Mouse (Mus musculus) neural tube, embryonic 12.5 days (tissue): Measurements from ENCODE around the gene Pkp1. TPM values are rescaled to one million over a fixed set of nuclear protein-coding genes. Genes with fewer than 3 reads are reported as not detected.

ENCODE experiments used
- ATAC-seq: fragments of 200-750 bp; cut with Nextera tagmentation; 2 replicates; pipeline ENCODE4 v1.8.0; 2017; ENCODE audit warnings: low read depth, mild to moderate bottlenecking, moderate TSS enrichment, moderate library complexity; ENCODE audit not compliant: low FRiP score
- H3K27ac ChIP-seq: fragments of 300-500 bp; sonication (generic); 2 replicates; pipeline ENCODE4 v1.5.1; 2016
- H3K27me3 ChIP-seq: fragments of 300-500 bp; sonication (generic); replicated peaks from 2 replicates; pipeline ENCODE4 v1.6.1; 2016; ENCODE audit warnings: mild to moderate bottlenecking
- H3K36me3 ChIP-seq: fragments of 300-500 bp; sonication (generic); 2 replicates; pipeline ENCODE4 v1.6.1; 2016; ENCODE audit warnings: mild to moderate bottlenecking
- H3K4me1 ChIP-seq: fragments of 300-500 bp; sonication (generic); 2 replicates; pipeline ENCODE4 v1.6.1; 2016
- H3K4me2 ChIP-seq: fragments of 300-500 bp; sonication (generic); replicated peaks from 2 replicates; pipeline ENCODE4 v1.6.1; 2016; ENCODE audit warnings: mild to moderate bottlenecking
- H3K4me3 ChIP-seq: fragments of 300-500 bp; sonication (generic); 2 replicates; pipeline ENCODE4 v1.5.1; 2016
- H3K9ac ChIP-seq: fragments of 300-500 bp; sonication (generic); 2 replicates; pipeline ENCODE4 v1.6.1; 2016; ENCODE audit warnings: mild to moderate bottlenecking
- H3K9me3 ChIP-seq: fragments of 300-500 bp; sonication (generic); 2 replicates; pipeline ENCODE4 v1.6.1; 2016; ENCODE audit warnings: mild to moderate bottlenecking
- WGBS: fragments of 180-500 bp; shearing (Covaris S2); methylation state at CpG from one replicate; pipeline ENCODE4 v1.1.7; 2016; 5-methylcytosine and 5-hydroxymethylcytosine counted together
- polyA plus RNA-seq: library from polyadenylated mRNA; unstranded; fragments of >200 nt; fragmentation: Nextera tagmentation; extraction: Ambion mirVana; gene quantifications from 2 replicates; pipeline ENCODE4 v1.2.1, GENCODE M21; 2016

Pkp1 gene
- polyA plus RNA-seq: 0.11 and 0.25 TPM in 2 replicates

DNA sequence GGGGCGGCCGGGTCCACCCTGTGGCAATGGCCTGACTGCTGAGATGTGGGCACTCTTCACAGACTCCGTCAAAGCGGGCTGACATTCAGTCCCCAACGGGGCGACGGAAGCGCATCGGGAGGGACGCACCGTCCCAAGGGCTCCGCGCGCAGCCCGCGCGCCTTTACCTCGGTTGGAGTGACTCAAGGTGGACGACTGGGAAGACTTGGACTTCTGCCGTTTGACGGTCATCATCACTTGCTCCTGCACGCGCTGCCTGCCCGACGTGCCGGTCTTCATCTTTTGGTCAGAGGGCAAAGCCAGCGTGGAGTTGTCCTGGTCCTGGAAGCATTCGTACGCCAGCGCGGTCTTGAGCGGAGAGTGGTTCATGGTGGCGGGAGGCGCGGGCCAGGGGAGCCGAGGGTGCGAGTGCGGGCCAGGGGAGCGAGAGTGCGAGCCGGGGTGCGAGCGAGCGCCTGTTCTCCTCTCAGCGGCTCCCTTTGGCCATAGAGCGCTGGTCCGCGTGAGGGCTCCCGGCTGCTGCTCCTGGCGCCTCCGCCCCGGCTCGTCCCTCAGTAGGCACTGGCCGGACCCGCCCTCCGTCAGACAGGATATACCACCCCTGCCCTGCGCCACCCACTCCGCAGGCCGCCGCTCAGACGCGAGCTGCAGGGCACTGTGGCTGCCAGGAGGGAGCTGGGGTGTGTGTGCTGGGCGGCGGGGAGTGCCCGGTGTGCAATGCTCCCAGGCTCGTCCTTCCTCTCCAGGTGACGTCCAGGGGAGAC lies at the start of gene Pkp1:
Gene Pkp1 (minus strand): TSS at position 564 of the 764 bp plus-strand sequence.
- WGBS: under 1% methylated on average over 67 of the region's 67 CpGs
- H3K27ac ChIP-seq: no peak within 1 kb of the TSS
- no peaks in the 10 kb centered on the region for H3K36me3 ChIP-seq
- H3K4me1 ChIP-seq: peaks cover 9% of the 10 kb centered on the region; the same call in 1 of the 2 replicates
- H3K4me3 ChIP-seq: peak within 1 kb of the TSS; percentile 22
- H3K27me3 ChIP-seq: peaks cover 80% of the 10 kb centered on the region
- H3K9ac ChIP-seq: no peak within 1 kb of the TSS
- peak; percentile 48; the same call in 1 of the 2 replicates for ATAC-seq
- peak within 1 kb of the TSS; percentile 53 for H3K4me2 ChIP-seq
- no peaks in the 10 kb centered on the region for H3K9me3 ChIP-seq

DNA sequence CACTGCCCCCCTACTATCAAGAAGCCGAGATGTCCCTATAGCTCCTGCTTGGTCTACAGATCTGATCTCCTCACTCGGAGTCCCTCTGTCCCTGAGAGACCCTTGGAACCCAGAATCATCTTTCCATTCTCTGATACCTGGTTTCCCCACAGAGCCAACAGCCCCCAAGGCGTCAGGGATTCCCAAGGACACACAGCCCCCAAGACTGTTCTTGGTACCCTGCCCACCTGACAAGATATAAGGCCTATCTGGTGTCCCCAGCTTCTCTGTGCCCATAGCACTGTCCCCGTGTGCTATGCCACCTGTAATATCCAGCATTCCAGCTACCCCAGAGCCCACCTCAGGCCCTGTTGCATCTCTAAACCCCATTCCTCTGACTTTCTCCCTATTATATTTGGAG lies 48.7 kb upstream of the Pkp1 start:
- WGBS: 81% methylated on average over 4 of the region's 4 CpGs
- H3K4me3 ChIP-seq: no peak overlapping the region

DNA sequence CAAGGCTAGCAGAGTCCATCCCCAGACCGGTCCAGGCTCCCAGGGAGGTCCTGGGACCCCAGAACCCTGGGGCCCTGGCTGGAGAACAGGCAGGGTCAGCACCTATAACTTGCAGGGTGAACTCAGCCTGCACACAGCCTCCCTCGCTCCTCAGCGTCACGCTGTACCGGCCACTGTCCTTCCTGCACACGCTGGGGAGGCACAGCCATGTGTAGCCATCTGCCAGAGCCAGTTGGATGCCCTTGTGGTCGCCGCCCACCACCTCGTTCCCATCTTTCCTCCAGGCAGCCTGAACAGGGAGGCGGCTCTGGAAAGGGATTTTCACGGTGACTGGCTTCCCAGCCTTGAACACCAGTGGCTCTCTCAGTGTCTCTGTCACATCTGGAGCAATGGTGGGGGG lies 45.6 kb upstream of the Pkp1 start:
- H3K4me1 ChIP-seq: no peaks in the 10 kb centered on the region
- H3K9ac ChIP-seq: no peak overlapping the region
- H3K4me3 ChIP-seq: no peak overlapping the region
- WGBS: 73% methylated on average over 11 of the region's 11 CpGs
- H3K4me2 ChIP-seq: no peak overlapping the region
- no peak for ATAC-seq
- no peaks in the 10 kb centered on the region for H3K27me3 ChIP-seq
- no peak overlapping the region for H3K27ac ChIP-seq
- H3K9me3 ChIP-seq: no peaks in the 10 kb centered on the region
- H3K36me3 ChIP-seq: no peaks in the 10 kb centered on the region

More for the DNA sequence above, 48.7 kb upstream of the Pkp1 start:
- H3K27ac ChIP-seq: no peak overlapping the region
- no peaks in the 10 kb centered on the region for H3K27me3 ChIP-seq
- H3K4me2 ChIP-seq: no peak overlapping the region
- no peak for ATAC-seq
- H3K4me1 ChIP-seq: no peaks in the 10 kb centered on the region
- H3K36me3 ChIP-seq: no peaks in the 10 kb centered on the region
- no peaks in the 10 kb centered on the region for H3K9me3 ChIP-seq
- H3K9ac ChIP-seq: no peak overlapping the region

DNA sequence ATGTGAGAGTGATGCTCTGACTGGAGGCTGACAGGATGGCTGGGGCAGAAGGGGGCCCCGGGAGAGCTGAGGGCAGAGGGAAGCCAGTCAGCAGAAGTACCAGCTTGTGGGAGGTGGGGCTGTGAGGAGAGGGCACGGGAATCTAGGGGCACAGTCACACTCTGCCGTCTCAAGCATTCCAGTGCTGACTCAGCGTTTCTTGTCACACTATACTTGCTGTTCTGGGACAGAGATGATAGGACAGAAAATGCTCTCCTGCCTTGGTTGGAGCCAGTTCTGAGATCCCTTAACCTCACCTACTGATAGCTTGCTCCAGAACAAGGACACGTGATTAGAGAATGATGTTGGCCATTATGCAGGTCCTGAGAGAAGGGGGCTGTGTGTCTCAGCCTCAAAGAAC lies 44.2 kb upstream of the Pkp1 start:
- Histone ChIP-seq H3K9ac (no peak overlapping the region), H3K9me3 (no peaks in the 10 kb centered on the region), H3K27me3 (no peaks in the 10 kb centered on the region), H3K4me2 (no peak overlapping the region), H3K36me3 (no peaks in the 10 kb centered on the region), H3K4me1 (no peaks in the 10 kb centered on the region), H3K27ac (no peak overlapping the region), H3K4me3 (no peak overlapping the region)
- 72% methylated on average over 5 of the region's 5 CpGs for WGBS
- ATAC-seq: no peak

DNA sequence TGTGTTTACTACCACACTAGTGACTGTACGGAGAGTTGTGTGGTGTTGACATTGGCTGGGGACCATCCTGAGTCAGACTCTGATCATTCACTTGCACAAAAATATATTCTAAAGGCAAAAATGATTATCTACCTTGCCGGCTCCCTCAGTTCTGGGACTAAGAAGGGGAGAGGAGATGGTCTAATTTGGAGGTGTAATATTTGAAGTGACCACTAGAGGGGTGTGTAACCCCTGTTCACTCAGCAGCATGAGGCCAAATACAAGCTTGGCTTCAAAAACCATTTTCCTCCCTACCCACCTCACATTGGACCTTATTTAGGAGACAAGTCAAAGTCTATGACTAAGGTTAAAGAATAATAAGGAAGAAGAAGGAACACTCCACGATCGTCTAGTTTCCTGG lies 39.5 kb upstream of the Pkp1 start:
- H3K4me1 ChIP-seq: no peaks in the 10 kb centered on the region
- H3K27ac ChIP-seq: no peak overlapping the region
- no peak overlapping the region for H3K4me2 ChIP-seq
- H3K36me3 ChIP-seq: no peaks in the 10 kb centered on the region
- no peaks in the 10 kb centered on the region for H3K9me3 ChIP-seq
- WGBS: 57% methylated on average over 4 of the region's 4 CpGs
- no peak for ATAC-seq
- no peak overlapping the region for H3K9ac ChIP-seq
- H3K27me3 ChIP-seq: no peaks in the 10 kb centered on the region
- no peak overlapping the region for H3K4me3 ChIP-seq

DNA sequence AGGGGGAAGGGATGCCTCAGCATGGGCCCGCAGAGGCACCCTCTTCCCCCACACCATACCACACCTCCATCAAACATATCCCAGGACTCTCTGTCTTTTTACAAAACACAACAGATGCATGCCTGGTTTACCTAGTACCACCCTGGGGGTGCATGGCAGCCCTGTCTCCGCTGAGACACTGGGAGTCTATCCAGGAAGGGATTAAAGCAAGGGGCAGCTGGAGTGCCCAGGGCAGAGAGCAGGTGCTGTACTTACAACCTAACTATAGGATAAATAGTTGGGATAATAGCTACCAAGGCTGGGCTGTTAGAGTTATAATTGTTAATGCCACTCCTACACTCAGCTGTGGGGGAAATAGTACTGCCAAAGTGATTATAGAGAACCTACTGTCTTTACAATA lies 29.9 kb upstream of the Pkp1 start:
- Histone ChIP-seq H3K36me3 (no peaks in the 10 kb centered on the region), H3K4me1 (no peaks in the 10 kb centered on the region), H3K27me3 (no peaks in the 10 kb centered on the region), H3K9ac (no peak overlapping the region), H3K4me2 (no peak overlapping the region), H3K9me3 (no peaks in the 10 kb centered on the region), H3K4me3 (no peak overlapping the region), H3K27ac (no peak overlapping the region)
- no peak for ATAC-seq
- 72% methylated on average over 2 of the region's 2 CpGs for WGBS

DNA sequence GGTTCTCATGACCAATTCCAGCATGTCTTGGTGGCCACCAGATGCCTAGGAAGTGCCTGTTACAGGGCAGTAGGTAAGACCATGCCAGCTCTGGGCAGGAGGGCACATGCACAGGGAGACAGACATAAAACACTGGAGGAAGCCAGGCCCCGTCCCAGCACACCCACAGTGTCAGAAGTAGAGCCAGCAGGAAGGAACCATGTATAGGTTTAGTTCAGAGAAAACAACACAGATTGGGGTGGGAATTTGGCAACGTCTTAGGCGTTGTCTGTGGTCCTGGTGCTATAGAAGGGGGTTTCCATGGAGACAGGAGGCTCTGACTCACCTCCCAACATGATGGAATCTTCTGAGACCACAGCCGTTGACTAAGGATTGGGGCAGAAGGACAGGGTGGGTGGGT lies 27.2 kb upstream of the Pkp1 start:
- 80% methylated on average over 4 of the region's 4 CpGs for WGBS
- ATAC-seq: no peak
- H3K4me3 ChIP-seq: no peak overlapping the region

DNA sequence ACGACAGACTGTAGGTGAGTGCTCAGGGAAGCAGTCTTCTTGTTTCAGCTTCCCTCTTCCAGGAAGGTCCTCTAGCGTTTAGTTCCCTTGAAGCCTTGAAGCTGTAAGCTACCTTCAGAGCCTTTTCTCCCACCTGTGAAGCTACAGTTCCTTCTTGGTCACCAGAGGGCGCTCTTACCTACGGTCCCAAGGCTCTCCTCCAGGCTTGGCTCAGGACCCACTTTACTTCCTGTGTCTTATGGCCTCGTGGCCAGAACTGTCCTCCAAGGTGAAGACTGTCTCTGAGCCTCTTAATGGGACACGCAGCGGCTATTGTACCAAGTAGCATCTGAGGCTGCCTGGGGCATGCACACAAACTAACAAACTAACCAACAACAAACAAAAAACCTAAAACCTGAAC lies 26.7 kb upstream of the Pkp1 start:
- H3K4me1 ChIP-seq: no peaks in the 10 kb centered on the region
- no peak overlapping the region for H3K9ac ChIP-seq
- H3K4me3 ChIP-seq: no peak overlapping the region
- H3K27ac ChIP-seq: no peak overlapping the region
- no peak for ATAC-seq
- 18% methylated on average over 7 of the region's 7 CpGs for WGBS
- no peaks in the 10 kb centered on the region for H3K36me3 ChIP-seq
- no peaks in the 10 kb centered on the region for H3K9me3 ChIP-seq
- no peak overlapping the region for H3K4me2 ChIP-seq
- 0 out of 2 replicates have a peak, but pooled peaks cover 2% of the 10 kb centered on the region for H3K27me3 ChIP-seq

More for the DNA sequence above, 27.2 kb upstream of the Pkp1 start:
- H3K27me3 ChIP-seq: 0 out of 2 replicates have a peak, but pooled peaks cover 2% of the 10 kb centered on the region
- H3K9ac ChIP-seq: no peak overlapping the region
- no peak overlapping the region for H3K4me2 ChIP-seq
- no peak overlapping the region for H3K27ac ChIP-seq
- no peaks in the 10 kb centered on the region for H3K36me3 ChIP-seq
- H3K4me1 ChIP-seq: no peaks in the 10 kb centered on the region
- H3K9me3 ChIP-seq: no peaks in the 10 kb centered on the region

DNA sequence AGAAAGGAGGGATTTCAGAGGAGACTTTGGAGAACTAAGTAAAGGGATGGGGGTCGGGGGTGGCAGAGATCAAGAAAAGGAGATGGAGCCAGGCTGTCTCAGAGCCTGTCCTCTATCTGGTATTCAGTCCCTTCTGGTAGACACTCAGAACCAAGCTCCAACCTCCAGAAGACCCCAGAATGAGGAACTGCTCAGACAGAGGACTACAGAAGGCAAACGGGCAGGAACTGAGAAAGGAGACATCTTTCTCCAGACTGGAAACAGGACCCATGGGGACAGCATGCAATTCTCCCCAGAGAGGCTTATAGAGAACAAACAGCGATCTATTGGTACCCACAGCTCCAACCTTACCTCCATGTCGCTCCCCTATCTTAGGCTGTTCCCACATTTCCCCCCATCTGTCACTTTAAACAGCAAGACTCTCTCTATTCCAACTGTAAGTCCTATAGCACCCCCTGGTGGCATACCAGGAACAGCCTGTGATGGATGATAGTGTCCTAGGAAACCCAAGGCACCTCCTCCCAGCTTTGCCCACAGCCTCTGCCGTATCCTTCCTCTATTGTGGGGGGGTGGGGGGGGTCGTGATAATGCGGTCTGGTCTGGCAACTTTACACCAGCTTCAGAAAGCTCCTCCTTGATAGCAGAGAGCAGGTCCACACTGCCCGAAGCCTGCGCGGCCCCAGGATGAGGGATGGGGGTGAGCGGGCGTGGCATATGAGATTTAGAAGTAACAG lies 25.7 kb upstream of the Pkp1 start:
- WGBS: 50% methylated on average over 12 of the region's 12 CpGs
- H3K9me3 ChIP-seq: no peaks in the 10 kb centered on the region
- no peak overlapping the region for H3K9ac ChIP-seq
- 0 out of 2 replicates have a peak overlapping the region, but pooled peaks have one; percentile 12 for H3K4me2 ChIP-seq
- H3K4me1 ChIP-seq: no peaks in the 10 kb centered on the region
- H3K4me3 ChIP-seq: no peak overlapping the region
- H3K27ac ChIP-seq: no peak overlapping the region
- ATAC-seq: no peak; the same call in 1 of the 2 replicates
- H3K36me3 ChIP-seq: no peaks in the 10 kb centered on the region
- H3K27me3 ChIP-seq: 0 out of 2 replicates have a peak, but pooled peaks cover 2% of the 10 kb centered on the region

DNA sequence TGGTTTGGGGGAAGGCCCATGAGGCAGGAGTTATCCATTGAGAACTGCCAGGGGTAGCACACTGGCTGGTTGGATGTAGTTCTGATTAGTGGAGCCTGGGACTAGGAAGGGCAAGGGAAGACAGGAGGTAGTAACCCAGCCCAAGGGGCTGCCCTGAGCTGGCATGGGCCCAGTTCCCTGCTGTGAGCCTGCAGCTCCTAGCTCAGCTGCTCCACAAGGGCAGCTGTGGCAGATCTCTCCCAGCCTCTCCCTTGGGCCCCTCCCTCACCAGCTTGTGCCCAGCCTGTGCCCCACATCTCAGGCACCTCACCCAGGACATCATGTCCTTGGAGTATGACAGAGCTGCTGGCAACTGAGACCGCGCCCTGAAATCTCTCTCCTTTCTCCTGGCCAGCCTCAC lies 24.7 kb upstream of the Pkp1 start:
- Histone ChIP-seq H3K4me2 (no peak overlapping the region), H3K9ac (no peak overlapping the region), H3K27me3 (0 out of 2 replicates have a peak, but pooled peaks cover 2% of the 10 kb centered on the region), H3K9me3 (no peaks in the 10 kb centered on the region), H3K4me3 (no peak overlapping the region), H3K4me1 (no peaks in the 10 kb centered on the region), H3K36me3 (no peaks in the 10 kb centered on the region), H3K27ac (no peak overlapping the region)
- WGBS: 96% methylated on average over 2 of the region's 2 CpGs
- no peak for ATAC-seq

DNA sequence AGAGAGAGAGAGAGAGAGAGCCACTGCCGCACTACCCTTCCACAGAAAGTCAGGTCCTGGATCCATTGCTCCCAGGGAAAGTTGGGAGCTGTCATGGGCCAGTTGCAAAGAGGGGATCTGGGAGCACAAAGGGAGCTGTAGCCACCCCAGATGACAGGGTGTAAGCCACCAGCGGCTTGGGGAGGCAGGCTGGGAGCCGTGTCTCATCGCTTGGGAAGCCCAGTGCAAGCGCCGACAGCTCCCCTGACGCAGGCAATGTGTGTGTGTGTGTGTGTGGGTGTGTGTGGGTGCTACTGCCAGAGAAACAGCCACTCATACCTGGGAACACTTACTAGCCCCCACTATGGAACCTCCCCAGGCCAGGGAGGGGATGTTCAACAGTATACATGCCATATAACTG lies 23.1 kb upstream of the Pkp1 start:
- WGBS: 52% methylated on average over 7 of the region's 7 CpGs
- H3K4me1 ChIP-seq: no peaks in the 10 kb centered on the region
- H3K36me3 ChIP-seq: no peaks in the 10 kb centered on the region
- no peak for ATAC-seq
- no peak overlapping the region for H3K4me2 ChIP-seq
- H3K9ac ChIP-seq: no peak overlapping the region
- 0 out of 2 replicates have a peak, but pooled peaks cover 2% of the 10 kb centered on the region for H3K27me3 ChIP-seq
- H3K27ac ChIP-seq: no peak overlapping the region
- H3K4me3 ChIP-seq: no peak overlapping the region
- H3K9me3 ChIP-seq: no peaks in the 10 kb centered on the region

DNA sequence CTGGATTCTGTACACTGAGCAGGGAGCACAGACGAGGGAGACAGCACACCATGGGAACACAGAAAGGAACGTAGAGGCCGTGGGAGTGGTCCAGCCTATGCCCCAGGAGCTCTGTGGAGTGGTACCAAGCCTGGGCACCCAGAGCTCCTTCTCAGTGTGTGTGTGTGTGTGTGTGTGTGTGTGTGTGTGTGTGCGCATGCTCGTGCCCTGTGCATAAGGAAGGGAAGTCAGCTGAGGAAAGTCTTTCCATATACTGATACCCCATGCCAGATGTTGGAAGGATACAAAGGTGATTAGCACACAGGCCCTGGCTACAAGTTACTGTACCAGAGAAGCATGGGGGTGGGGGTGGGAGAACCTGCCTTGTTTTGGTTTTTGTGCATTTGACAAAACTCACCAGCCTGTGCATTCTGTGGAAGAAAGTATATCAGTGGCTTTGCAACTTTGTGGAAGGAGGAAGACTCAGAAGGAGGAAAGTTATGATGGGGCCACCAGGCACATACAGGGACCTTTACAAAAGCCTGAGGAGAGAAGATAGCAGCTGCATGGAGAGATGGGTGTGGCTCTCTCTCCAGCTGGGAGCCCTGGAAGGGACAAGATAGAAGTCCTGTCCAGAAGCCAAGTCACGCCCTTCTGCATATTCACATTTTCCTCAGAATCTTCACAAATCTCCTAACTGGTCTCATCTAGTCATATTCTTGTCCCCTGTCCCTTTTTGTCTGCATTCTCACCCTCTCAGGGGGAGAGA lies 22.4 kb upstream of the Pkp1 start:
- WGBS: 77% methylated on average over 6 of the region's 6 CpGs
- Histone ChIP-seq H3K4me2 (no peak overlapping the region), H3K36me3 (no peaks in the 10 kb centered on the region), H3K4me1 (no peaks in the 10 kb centered on the region), H3K9ac (no peak overlapping the region), H3K4me3 (no peak overlapping the region), H3K9me3 (no peaks in the 10 kb centered on the region), H3K27ac (no peak overlapping the region), H3K27me3 (0 out of 2 replicates have a peak, but pooled peaks cover 2% of the 10 kb centered on the region)
- ATAC-seq: no peak
